Mouse (Mus musculus) v-Abl transformed pro-B cells (cell line): ENCODE results near the gene Znhit3.

Source experiments
- in situ Hi-C, 2 experiments: fragments of 400-800 bp; cut with MboI; formaldehyde crosslinking; loops; one replicate each; pipeline ENCODE4 v1.15.1; 2025; ENCODE audit not compliant: unreplicated experiment in 2 of 2

Gene Znhit3

DNA sequence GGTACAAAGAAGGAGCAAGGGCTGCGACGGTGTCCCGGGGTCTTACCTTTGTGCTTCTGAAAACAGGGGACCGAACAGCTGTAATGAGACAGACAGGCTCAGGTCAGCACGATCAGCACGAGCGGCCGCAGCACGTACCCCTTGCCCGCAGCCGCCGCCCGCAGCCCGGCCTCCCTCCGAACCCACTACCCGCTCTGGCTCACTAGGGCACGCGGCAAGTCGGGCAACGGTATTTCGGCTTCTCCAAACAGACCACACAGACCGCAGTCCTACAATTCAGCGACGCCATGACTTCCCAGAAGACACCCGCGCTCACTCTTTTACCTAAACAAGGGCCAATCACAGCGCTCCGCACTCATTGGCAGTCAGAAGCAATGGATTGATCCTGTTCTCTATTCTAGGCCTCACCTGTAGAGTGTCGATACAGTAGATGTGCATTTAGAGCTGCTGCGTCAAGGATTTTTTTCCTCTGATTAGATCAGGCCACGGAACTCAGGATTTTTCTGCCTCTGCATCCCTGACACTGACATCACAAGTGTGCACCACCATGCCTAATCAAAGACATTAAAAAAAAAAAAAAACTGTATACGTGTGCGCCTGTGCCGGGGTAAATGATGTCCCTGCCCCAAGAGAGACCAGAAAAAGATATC is at the start of gene Znhit3:
Znhit3 (minus strand) TSS at position 314 of the 650 bp plus-strand sequence.
- in situ Hi-C loops, result loop anchor here (5.0 to 10.0 kb wide), 7 partner anchors 34 to 481 kb away; partner anchors contain the start of genes 1700125H20Rik (in 1 of the 2), Mrm1 (in 1 of the 2), Myo19 (in 1 of the 2) and Pigw (in 1 of the 2)

GRCm38 (mm10) chr11:84963556-84963955 is 47.4 kb upstream of the Znhit3 start:
- in situ Hi-C loops, result no loop called here

DNA sequence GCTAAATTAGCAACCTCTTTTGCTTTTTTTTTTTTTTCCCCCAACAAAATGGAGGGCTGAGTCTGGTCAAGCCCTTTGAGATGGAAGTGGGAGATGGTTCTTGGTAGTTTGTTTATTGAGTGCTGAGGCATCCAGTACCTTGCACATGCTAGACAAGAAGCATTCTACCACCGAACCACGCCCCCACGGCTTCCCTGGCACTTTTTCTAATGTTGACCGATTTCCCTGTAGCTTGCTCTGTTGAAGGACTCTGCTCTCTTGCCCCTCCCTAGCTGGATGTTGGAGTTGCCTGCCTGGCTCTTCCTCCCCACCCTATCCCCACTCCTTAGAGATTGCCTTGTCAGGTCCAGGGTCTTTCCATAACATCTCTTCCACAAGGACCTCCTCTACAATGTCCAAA is 46.4 kb upstream of the Znhit3 start:
- in situ Hi-C loops, result no loop called here

DNA sequence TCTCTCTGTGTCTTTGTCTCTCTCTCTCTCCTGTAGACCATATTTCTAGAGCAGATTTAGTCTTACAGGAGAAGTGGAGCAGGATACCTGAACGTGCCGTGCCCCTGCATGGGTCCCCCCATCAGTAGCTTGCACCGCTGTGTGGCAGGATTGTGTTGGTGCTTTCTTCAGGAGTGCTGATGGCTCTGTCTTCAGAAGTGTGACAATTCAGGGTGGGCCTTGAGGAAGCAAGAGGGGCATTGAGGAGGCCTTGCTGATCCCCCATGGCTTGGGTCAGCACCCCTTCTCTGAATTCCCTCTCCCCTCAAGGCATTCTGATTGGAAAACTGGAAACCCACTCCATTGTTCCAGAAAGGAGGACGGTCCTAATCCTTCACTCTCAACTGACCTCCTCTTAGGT is 45.4 kb upstream of the Znhit3 start:
- in situ Hi-C loops, result no loop called here

DNA sequence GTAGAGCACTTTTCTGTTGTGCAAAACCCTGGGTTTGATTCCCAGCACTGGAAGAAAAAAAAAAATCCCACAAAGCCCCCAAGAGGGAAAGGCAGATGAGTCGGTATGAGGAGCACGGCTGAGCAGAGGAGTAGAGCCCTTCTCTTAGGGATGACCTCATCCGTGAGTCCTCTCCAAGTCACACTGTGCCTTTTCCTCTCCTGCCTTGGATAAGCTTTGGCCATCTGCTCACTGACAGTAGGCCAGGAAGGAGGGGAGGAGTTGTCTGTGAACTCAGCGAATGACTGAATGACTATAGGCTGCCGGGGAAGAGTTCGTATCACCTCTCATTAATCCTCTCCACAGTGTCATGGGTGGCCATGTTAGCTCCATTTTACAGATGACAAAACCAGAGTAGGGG is 44.6 kb upstream of the Znhit3 start:
- in situ Hi-C loops, result no loop called here

- in situ Hi-C loops, result no loop called here
Observed at GRCm38 (mm10) chr11:84960291-84960690, 44.1 kb upstream of the Znhit3 start.

- in situ Hi-C loops, result no loop called here
Observed at GRCm38 (mm10) chr11:84959701-84960181, 43.6 kb upstream of the Znhit3 start.

- in situ Hi-C loops, result no loop called here
Observed at GRCm38 (mm10) chr11:84959181-84959580, 43.0 kb upstream of the Znhit3 start.

DNA sequence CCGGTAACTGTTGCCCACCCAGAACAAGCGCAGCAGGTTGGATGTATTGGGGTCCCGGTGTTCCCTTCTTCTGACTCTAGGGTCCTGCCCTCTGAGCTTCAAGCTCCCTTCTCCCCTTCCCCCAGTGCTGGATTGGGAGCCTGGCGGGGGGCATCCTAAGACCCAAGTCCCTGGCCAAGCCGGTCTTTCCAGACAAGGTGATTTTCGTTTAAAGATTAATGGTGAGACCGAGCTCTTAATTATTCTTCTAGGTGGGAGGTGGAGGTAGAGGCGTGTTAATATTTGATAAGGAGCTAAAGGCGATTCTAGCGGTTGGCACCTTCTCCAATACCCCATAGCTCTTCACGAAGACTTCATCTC is 42.1 kb upstream of the Znhit3 start:
- in situ Hi-C loops, result no loop called here

DNA sequence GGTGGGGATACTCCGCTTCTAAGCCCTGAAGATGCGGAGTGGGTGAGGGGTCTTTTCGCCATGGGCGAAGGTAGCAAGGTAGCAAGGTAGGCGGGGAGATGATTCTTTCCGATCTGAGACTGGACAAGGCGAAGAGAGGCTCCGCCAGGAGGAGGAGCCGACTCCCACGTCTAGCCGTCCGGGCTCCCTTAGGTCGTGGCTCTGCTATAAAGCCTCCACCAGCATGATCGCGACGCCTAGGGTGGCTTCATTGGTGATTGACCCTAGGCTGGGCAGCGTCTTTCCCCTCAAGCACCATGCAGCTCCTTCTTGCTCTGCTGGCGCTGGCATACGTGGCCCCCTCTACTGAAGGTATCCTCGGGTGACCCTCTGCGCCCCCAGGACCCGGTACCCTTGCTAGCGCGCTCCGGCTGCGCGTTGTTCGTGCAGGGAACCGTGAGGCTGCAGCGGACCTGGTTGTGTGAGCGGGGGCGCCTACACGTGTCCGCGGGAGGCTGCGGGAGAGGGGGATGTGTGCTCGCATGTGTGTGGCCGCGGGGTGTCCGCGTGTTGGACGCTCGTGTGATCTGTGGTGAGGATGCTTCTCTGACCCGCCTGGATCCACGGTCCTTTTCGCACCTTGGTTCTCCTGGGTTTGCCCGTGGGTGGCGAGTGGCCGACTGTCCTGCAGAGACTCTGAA is 41.6 kb upstream of the Znhit3 start, which contains the start of gene Car4:
Car4 (plus strand) TSS at position 196 of the 680 bp plus-strand sequence.
- in situ Hi-C loops, result no loop called here

GRCm38 (mm10) chr11:84957171-84957570 is 41.0 kb upstream of the Znhit3 start:
- in situ Hi-C loops, result no loop called here

GRCm38 (mm10) chr11:84956400-84956799 is 40.2 kb upstream of the Znhit3 start:
- in situ Hi-C loops, result no loop called here

- in situ Hi-C loops, result no loop called here
Observed at GRCm38 (mm10) chr11:84952611-84953010, 36.4 kb upstream of the Znhit3 start.

DNA sequence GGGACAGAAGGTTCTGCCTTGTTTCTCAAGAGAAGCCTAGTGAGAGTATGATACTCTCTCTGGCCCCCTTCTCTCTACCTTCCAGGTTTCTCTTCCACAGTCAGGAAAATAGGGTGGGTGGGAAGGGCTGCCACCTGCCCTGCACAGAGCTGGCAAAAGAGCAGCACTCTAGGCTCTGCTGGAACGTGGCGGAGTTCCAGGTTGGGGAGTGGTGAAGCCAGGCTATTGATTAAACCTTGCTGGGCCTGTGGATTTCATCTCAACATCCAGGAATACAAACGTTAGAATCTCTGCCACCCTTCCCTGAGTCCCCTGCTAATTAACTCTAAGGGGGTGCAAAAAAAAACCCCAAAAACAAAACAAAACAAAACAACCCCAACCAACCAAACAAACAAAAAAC is 32.4 kb upstream of the Znhit3 start:
- in situ Hi-C loops, result no loop called here

DNA sequence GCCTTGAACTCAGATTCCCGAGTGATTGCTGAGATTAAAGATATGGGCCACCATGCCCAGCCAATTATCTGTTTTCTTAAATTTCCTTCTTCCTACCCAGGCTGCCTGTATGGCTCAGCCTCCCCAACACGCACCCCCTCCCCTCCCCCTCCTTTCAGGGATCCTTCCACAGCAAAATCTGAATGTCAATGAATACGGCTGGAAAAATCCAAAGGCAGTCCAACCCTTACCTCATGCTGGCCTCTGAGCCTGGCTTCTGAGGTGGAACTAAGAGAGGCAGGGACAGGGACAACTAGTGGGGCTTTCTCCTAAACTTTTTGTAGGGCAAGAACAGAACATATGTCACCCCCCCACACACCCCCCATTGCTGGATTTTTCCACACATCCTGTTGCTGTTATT is 31.9 kb upstream of the Znhit3 start:
- in situ Hi-C loops, result no loop called here

DNA sequence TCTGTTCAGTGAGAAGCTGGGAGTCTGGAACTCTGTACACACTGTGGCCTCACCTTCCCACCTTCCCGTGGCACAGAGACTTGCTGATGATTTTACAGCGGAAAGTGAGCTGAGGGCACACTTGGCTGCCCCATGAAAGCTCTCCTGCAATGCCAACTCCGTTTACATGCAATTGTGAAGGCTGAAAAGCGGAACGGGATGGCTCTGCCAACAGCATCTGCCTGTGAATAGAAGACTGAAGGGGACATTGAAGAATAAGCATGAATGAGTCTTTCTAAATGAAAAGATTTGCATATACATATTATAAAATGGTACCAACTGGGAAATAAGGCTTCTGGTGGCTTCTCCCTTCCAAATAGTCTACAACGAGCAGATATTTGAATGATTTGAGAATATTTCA is 31.0 kb upstream of the Znhit3 start:
- in situ Hi-C loops, result no loop called here

DNA sequence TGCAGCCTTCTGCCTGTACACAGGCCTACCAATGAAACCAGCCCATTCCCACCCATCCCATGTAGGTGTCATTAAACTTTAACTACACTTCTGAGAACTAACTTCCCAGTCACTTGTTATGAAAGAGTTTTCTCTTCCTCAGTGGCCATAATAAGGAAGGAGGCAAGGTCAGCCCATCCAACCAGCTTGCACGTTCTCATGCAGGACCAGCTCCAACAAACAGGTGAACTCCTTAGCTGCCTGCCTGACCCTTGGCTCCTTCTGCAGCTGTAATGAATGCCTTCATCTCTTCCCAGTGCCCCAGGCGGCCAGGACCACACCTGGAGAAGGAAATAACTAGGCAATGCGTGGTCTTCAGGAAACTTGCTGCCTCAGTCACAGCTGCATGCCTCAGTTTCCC is 29.7 kb upstream of the Znhit3 start:
- in situ Hi-C loops, result no loop called here

- in situ Hi-C loops, result no loop called here
Observed at GRCm38 (mm10) chr11:84944639-84945435, 28.7 kb upstream of the Znhit3 start.

DNA sequence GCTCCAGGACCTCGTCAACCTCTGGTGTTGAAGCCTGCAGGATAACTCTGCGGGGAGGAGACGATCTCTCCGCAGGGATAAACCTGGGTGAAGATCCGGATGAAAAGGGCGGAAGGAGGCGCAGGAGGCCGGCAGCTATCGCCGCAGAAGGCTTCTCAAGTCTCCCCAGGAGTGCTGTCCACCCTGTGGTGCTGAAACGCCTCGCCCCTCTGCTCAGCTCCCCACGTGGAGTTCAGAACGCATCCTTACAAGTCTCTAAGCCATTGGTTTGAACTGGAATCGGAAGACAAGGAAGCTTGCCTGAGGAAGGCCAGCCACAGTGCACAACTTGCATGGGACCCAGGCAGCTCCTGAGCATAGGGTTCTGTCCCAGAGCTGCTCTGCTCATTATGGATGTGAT is 27.8 kb upstream of the Znhit3 start:
- in situ Hi-C loops, result no loop called here

GRCm38 (mm10) chr11:84940140-84940539 is 24.0 kb upstream of the Znhit3 start:
- in situ Hi-C loops, result no loop called here

GRCm38 (mm10) chr11:84939508-84940053 is 23.4 kb upstream of the Znhit3 start:
- in situ Hi-C loops, result no loop called here
